Mouse (Mus musculus) kidney, adult 8-10 months (tissue): ENCODE results near the gene Lhb.

Experiments used
- DNase-seq, 2 experiments: peaks; one replicate each; pipeline ENCODE4 v3.0.0; 2022

Lhb gene

GRCm38 (mm10) chr7:45413864-45414739 lies 6.5 kb upstream of the Lhb start:
- DNase-seq, result no peak

GRCm38 (mm10) chr7:45414740-45415224 lies 5.8 kb upstream of the Lhb start:
- no peak for DNase-seq

GRCm38 (mm10) chr7:45415636-45416035 lies 5.0 kb upstream of the Lhb start:
- DNase-seq, result no peak

GRCm38 (mm10) chr7:45417962-45418492 lies 2.6 kb upstream of the Lhb start:
- DNase-seq, result no peak

- no peak for DNase-seq
Observed at GRCm38 (mm10) chr7:45419859-45420614, 583 bp upstream of the Lhb start.

- no peak for DNase-seq
Observed at GRCm38 (mm10) chr7:45421194-45421593, 574 bp downstream of the Lhb start.

- DNase-seq, result no peak
Observed at GRCm38 (mm10) chr7:45426556-45426955, 5.9 kb downstream of the Lhb start.

GRCm38 (mm10) chr7:45433835-45434202 lies 13.2 kb downstream of the Lhb start:
- DNase-seq, result no peak

GRCm38 (mm10) chr7:45434203-45435015 lies 13.8 kb downstream of the Lhb start, which contains the start of gene Gys1:
TSS of gene Gys1 (plus strand) at chr7:45434844.
- peak; percentile 100 for DNase-seq

- DNase-seq, result peak in 1 of 2 experiments; percentile 47
Observed at GRCm38 (mm10) chr7:45435038-45435437, 14.4 kb downstream of the Lhb start.

GRCm38 (mm10) chr7:45436444-45436843 lies 15.8 kb downstream of the Lhb start:
- no peak for DNase-seq

- no peak for DNase-seq
Observed at GRCm38 (mm10) chr7:45437046-45437445, 16.4 kb downstream of the Lhb start.

- DNase-seq, result peak; percentile 42 to 50
Observed at GRCm38 (mm10) chr7:45437521-45438276, 17.1 kb downstream of the Lhb start, which contains the start of gene Ruvbl2. TSS of gene Ruvbl2 (minus strand) at chr7:45438096.

- no peak for DNase-seq
Observed at GRCm38 (mm10) chr7:45443526-45444420, 23.2 kb downstream of the Lhb start.

- no peak for DNase-seq
Observed at GRCm38 (mm10) chr7:45446589-45446988, 26.0 kb downstream of the Lhb start.

GRCm38 (mm10) chr7:45447325-45447990 lies 26.8 kb downstream of the Lhb start:
- DNase-seq, result peak in 1 of 2 experiments; percentile 38

- no peak for DNase-seq
Observed at GRCm38 (mm10) chr7:45449974-45450373, 29.4 kb downstream of the Lhb start.

- DNase-seq, result peak; percentile 63 to 84
Observed at GRCm38 (mm10) chr7:45451344-45451982, 30.8 kb downstream of the Lhb start.

GRCm38 (mm10) chr7:45454971-45455370 lies 34.4 kb downstream of the Lhb start:
- DNase-seq, result no peak
